Mouse (Mus musculus) C2C12 (cell line): Measurements from ENCODE around the gene 4930558K02Rik. TPM values are rescaled to one million over a fixed set of nuclear protein-coding genes. Genes with fewer than 3 reads are reported as not detected.

Source experiments
- H3K27me3 ChIP-seq: one replicate; pipeline ENCODE4 v1.6.1; 2011; ENCODE audit not compliant: control insufficient read depth, insufficient read depth, insufficient read length
- H3K36me3 ChIP-seq: one replicate; pipeline ENCODE4 v1.6.1; 2011; ENCODE audit not compliant: control insufficient read depth, insufficient read depth
- H3K4me3 ChIP-seq: one replicate; pipeline ENCODE4 v1.5.1; 2011; ENCODE audit warnings: mild to moderate bottlenecking, control low read depth; ENCODE audit not compliant: poor library complexity, insufficient read depth, severe bottlenecking
- H3K79me2 ChIP-seq: one replicate; pipeline ENCODE4 v1.6.1; 2011; ENCODE audit not compliant: control insufficient read depth, insufficient read depth
- H3K79me3 ChIP-seq: one replicate; pipeline ENCODE4 v1.6.1; 2011; ENCODE audit warnings: low read depth, control low read depth
- H3ac ChIP-seq: one replicate; pipeline ENCODE3; 2011; ENCODE audit warnings: low read depth; ENCODE audit not compliant: control insufficient read depth, insufficient read length
- CEBPB ChIP-seq: IDR thresholded peaks from one replicate; pipeline ENCODE4 v1.6.1; 2011; ENCODE audit warnings: low read depth, mild to moderate bottlenecking, control low read depth, moderate library complexity
- CTCF ChIP-seq: IDR thresholded peaks from one replicate; pipeline ENCODE4 v1.5.1; 2011; ENCODE audit not compliant: control insufficient read depth, insufficient read depth, insufficient read length
- FOSL1 ChIP-seq: IDR thresholded peaks from one replicate; pipeline ENCODE4 v1.8.0; 2011; ENCODE audit warnings: mild to moderate bottlenecking, low read length; ENCODE audit not compliant: poor library complexity, insufficient read depth, severe bottlenecking
- MAX ChIP-seq: IDR thresholded peaks from one replicate; pipeline ENCODE4 v1.6.1; 2011; ENCODE audit warnings: mild to moderate bottlenecking, control low read depth
- MYOD1 ChIP-seq: IDR thresholded peaks from one replicate; pipeline ENCODE4 v1.6.1; 2011; ENCODE audit warnings: low read depth; ENCODE audit not compliant: control insufficient read depth, insufficient read length
- MYOG ChIP-seq: IDR thresholded peaks from one replicate; pipeline ENCODE4 v1.6.1; 2011; ENCODE audit not compliant: control insufficient read depth, insufficient read length; ENCODE audit errors: extremely low read depth
- USF1 ChIP-seq: IDR thresholded peaks from one replicate; pipeline ENCODE4 v1.6.1; 2011; ENCODE audit warnings: low read depth, mild to moderate bottlenecking, control low read depth, moderate library complexity
- polyA plus RNA-seq: library from polyadenylated mRNA; unstranded; fragments of >200 nt; fragmentation: generic; extraction: Trizol; gene quantifications from one replicate; pipeline ENCODE4 v1.2.1, GENCODE M21; 2012; ENCODE audit warnings: missing spikeins

Gene 4930558K02Rik
- polyA plus RNA-seq, 1 experiment, result not detected

DNA sequence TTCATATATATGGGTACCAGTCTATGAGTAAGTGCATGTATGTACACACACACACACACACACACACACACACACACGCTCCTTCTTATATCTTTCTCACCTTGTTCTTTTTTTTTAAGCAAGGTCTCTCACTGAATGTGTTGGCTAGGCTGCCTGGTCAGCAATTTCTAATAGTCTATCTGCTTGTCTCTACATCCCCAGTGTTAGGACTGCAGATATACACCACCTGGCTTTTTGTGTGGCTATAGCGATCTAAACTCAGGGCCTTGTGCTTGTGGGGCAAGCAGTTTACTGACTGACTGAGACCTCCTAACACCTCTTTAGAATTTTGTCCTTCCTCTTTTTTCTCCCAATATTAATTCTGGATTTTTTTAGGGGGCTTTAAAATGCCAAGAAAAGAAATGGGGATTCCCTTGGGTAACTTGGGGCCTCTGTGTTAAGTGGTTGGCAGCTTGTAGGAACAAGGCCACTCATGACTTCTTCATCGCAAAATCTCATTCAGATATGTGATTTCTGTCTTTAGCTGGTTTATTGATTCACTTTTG, 61.4 kb downstream of the 4930558K02Rik start:
- no peaks in the 10 kb centered on the region for H3K79me3 ChIP-seq
- H3ac ChIP-seq, result no peak overlapping the region
- H3K36me3 ChIP-seq, result no peaks in the 10 kb centered on the region
- H3K27me3 ChIP-seq, result peaks cover 4% of the 10 kb centered on the region
- no peaks in the 10 kb centered on the region for H3K79me2 ChIP-seq
- TF ChIP-seq MAX (no peak), CEBPB (no peak), CTCF (no peak), MYOD1 (no peak), MYOG (no peak), USF1 (no peak), FOSL1 (no peak)
- no peak overlapping the region for H3K4me3 ChIP-seq

- H3K79me2 ChIP-seq, result no peaks in the 10 kb centered on the region
- H3K27me3 ChIP-seq, result peaks cover 3% of the 10 kb centered on the region
- no peaks in the 10 kb centered on the region for H3K36me3 ChIP-seq
- H3ac ChIP-seq, result no peak overlapping the region
- TF ChIP-seq CEBPB (no peak), USF1 (no peak), MYOG (no peak), MYOD1 (no peak), CTCF (no peak), FOSL1 (no peak), MAX (no peak)
- no peaks in the 10 kb centered on the region for H3K79me3 ChIP-seq
- no peak overlapping the region for H3K4me3 ChIP-seq
Measured at GRCm38 (mm10) chr1:161916036-161916435, 63.4 kb downstream of the 4930558K02Rik start.

DNA sequence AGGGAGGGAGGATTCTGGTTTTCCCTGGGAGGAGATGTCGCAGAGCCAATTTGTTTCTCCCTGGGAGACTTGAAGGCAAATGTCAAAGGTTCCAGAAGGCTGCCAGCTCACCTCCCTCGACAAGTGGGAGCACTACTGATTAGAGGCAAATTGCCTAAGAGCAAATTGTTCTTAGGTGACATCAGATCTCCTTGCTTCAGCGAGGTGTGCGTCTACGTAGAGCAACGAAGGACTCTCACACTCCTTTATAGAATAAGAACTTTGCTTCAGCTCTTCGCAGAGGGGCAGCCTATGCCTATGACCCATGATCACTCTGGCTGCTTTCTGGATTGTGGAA, 65.8 kb downstream of the 4930558K02Rik start:
- H3K79me2 ChIP-seq, result no peaks in the 10 kb centered on the region
- no peak overlapping the region for H3K4me3 ChIP-seq
- H3ac ChIP-seq, result no peak overlapping the region
- H3K27me3 ChIP-seq, result peaks cover 3% of the 10 kb centered on the region
- no peaks in the 10 kb centered on the region for H3K36me3 ChIP-seq
- TF ChIP-seq CEBPB, result no peak
- TF ChIP-seq MYOG, result no peak
- no peak for TF ChIP-seq CTCF
- no peak for TF ChIP-seq USF1
- no peak for TF ChIP-seq FOSL1
- TF ChIP-seq MYOD1, result no peak
- TF ChIP-seq MAX, result no peak
- H3K79me3 ChIP-seq, result no peaks in the 10 kb centered on the region

- H3K4me3 ChIP-seq, result no peak overlapping the region
- no peak overlapping the region for H3ac ChIP-seq
- H3K79me2 ChIP-seq, result no peaks in the 10 kb centered on the region
- H3K27me3 ChIP-seq, result peaks cover 3% of the 10 kb centered on the region
- no peaks in the 10 kb centered on the region for H3K79me3 ChIP-seq
- no peaks in the 10 kb centered on the region for H3K36me3 ChIP-seq
- TF ChIP-seq CEBPB, result no peak
- no peak for TF ChIP-seq MYOG
- no peak for TF ChIP-seq MAX
- no peak for TF ChIP-seq FOSL1
- TF ChIP-seq CTCF, result no peak
- TF ChIP-seq MYOD1, result no peak
Measured at GRCm38 (mm10) chr1:161912940-161913647, 66.3 kb downstream of the 4930558K02Rik start.

GRCm38 (mm10) chr1:161909074-161909473, 70.4 kb downstream of the 4930558K02Rik start:
- H3K4me3 ChIP-seq, result no peak overlapping the region
- H3K36me3 ChIP-seq, result no peaks in the 10 kb centered on the region
- no peak for TF ChIP-seq FOSL1
- no peak for TF ChIP-seq MAX
- TF ChIP-seq CTCF, result no peak
- no peak for TF ChIP-seq USF1
- TF ChIP-seq MYOG, result no peak
- TF ChIP-seq MYOD1, result no peak
- no peak for TF ChIP-seq CEBPB
- no peaks in the 10 kb centered on the region for H3K79me2 ChIP-seq
- H3ac ChIP-seq, result no peak overlapping the region
- no peaks in the 10 kb centered on the region for H3K79me3 ChIP-seq
- H3K27me3 ChIP-seq, result peaks cover 3% of the 10 kb centered on the region
